Mouse (Mus musculus) midbrain, embryonic 10.5 days (tissue): ENCODE measurements at regions not wholly inside any gene's neighbourhood (a gene's known extent, or its start where the extent isn't known, plus 50 kb on each side); places are given as distances from the start of the nearest gene placed in this dataset.
"Not testable (repeated sequence)": the region's sequence is repeated elsewhere in the genome, so short reads cannot be mapped to it uniquely, and the experiment has no call there.

Experiments used
- DNase-seq: peaks from one replicate; pipeline ENCODE4 v3.0.0-alpha.2; 2017; ENCODE audit warnings: low spot score
- H3K27ac ChIP-seq: fragments of 300-500 bp; sonication (generic); replicated peaks from 2 replicates; pipeline ENCODE4 v1.5.1; 2016; ENCODE audit warnings: mild to moderate bottlenecking
- H3K27me3 ChIP-seq: fragments of 300-500 bp; sonication (generic); 2 replicates; pipeline ENCODE4 v1.6.1; 2016; ENCODE audit warnings: low read depth, mild to moderate bottlenecking; ENCODE audit not compliant: poor library complexity, severe bottlenecking
- H3K36me3 ChIP-seq: fragments of 300-500 bp; sonication (generic); 2 replicates; pipeline ENCODE4 v1.6.1; 2016; ENCODE audit warnings: mild to moderate bottlenecking, moderate library complexity
- H3K4me1 ChIP-seq: fragments of 300-500 bp; sonication (generic); 2 replicates; pipeline ENCODE4 v1.6.1; 2016
- H3K4me3 ChIP-seq: fragments of 300-500 bp; sonication (generic); 2 replicates; pipeline ENCODE4 v1.5.1; 2016; ENCODE audit warnings: mild to moderate bottlenecking, moderate library complexity
- H3K9me3 ChIP-seq: fragments of 300-500 bp; sonication (generic); replicated peaks from 2 replicates; pipeline ENCODE4 v1.6.1; 2016; ENCODE audit warnings: mild to moderate bottlenecking
- WGBS: fragments of 180-500 bp; shearing (Covaris S2); methylation state at CpG from one replicate; pipeline ENCODE4 v1.1.7; 2016; 5-methylcytosine and 5-hydroxymethylcytosine counted together

GRCm38 (mm10) chr12:77595821-77596220 is 357.9 kb downstream of the Fut8 start:
- Histone ChIP-seq H3K27ac (no peak overlapping the region), H3K4me3 (no peak overlapping the region), H3K4me1 (peaks cover 15% of the 10 kb centered on the region), H3K36me3 (no peaks in the 10 kb centered on the region), H3K27me3 (0 out of 2 replicates have a peak, but pooled peaks cover 6% of the 10 kb centered on the region), H3K9me3 (no peaks in the 10 kb centered on the region)
- 81% methylated on average over 5 of the region's 5 CpGs for WGBS
- no peak for DNase-seq

DNA sequence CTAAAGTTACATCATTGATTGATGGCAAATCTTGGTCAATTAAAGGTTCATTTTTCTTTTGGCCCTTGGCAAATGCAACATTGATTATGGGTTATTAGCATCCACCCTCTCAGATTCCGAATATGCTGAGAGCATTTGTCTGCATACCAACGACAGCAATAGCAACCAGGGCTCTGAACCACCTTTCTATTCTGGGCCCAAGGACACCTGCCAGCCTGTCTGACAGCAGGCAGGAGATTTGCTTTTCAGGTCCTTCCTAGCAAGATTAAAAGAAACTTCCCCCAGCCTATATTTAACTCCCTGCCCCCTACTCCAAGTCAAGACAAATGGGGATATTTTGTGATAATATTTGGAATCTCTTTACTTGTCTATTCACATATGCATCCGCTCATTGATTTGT is 358.8 kb downstream of the Fut8 start:
- Histone ChIP-seq H3K36me3 (no peaks in the 10 kb centered on the region), H3K4me3 (no peak overlapping the region), H3K27me3 (no peaks in the 10 kb centered on the region), H3K9me3 (no peaks in the 10 kb centered on the region), H3K27ac (no peak overlapping the region), H3K4me1 (peaks cover 15% of the 10 kb centered on the region)
- 78% methylated on average over 3 of the region's 3 CpGs for WGBS
- DNase-seq = no peak

DNA sequence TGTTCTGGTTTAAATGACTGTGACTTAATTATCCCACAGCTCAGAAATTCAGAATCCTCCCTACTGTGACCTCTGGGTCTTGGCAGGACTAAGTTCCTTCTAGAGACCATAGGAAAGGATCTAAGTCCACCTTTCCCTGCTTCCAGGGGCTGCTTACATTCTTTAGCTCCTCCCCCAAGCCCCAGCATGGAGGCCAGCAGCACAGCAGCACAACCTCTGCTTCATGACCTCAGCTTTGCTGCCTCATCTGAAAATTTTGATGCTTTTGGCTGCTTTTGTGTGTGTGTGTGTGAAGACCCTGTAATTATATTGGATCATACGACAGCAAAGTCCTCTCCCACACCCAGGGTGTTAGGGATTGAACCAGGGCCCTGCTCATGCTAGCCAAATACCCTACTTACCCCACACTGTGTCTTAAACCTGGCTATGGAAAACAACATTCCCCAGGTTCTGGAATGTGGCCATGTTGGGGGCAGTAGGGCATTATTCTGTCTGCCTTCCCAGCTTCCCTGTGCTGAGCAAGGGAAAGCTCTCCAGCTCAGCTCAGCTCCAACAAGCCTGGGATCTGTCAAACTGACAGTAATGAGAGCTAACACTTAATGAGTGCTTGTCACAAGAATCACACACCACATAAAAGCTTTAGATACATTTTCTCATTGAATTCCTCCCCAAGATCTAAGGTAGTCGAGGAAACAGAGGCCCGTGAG is 359.9 kb downstream of the Fut8 start:
- H3K36me3 ChIP-seq = no peaks in the 10 kb centered on the region
- DNase-seq = no peak
- no peak overlapping the region for H3K4me3 ChIP-seq
- no peak overlapping the region; the same call in 1 of the 2 replicates for H3K27ac ChIP-seq
- no peaks in the 10 kb centered on the region for H3K9me3 ChIP-seq
- 48% methylated on average over 3 of the region's 3 CpGs for WGBS
- peaks cover 15% of the 10 kb centered on the region for H3K4me1 ChIP-seq
- H3K27me3 ChIP-seq = no peaks in the 10 kb centered on the region

GRCm38 (mm10) chr12:77598334-77598715 is 360.4 kb downstream of the Fut8 start:
- Histone ChIP-seq H3K4me1 (peaks cover 15% of the 10 kb centered on the region), H3K36me3 (no peaks in the 10 kb centered on the region), H3K27me3 (no peaks in the 10 kb centered on the region), H3K4me3 (no peak overlapping the region), H3K9me3 (no peaks in the 10 kb centered on the region), H3K27ac (no peak overlapping the region; the same call in 1 of the 2 replicates)
- DNase-seq = no peak
- 70% methylated on average over 7 of the region's 7 CpGs for WGBS

DNA sequence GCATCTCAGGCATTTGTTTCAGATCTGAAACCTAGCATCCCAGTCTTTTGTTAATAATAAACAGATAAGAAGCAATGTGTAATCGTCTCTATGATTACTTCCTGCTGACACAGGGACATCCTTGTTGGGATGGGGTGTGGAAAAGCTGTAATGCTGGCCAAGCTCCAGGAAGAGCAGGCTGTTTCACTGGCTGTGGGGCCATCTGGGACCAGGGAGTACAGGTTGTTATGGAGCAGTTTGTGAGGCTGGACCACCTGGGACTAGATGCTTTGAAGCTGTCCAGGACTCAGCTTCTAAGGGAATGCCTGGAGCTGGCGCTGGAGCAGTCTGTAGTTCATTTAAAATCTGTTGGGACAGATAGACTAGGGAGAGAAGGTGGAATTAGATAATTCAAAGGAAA is 361.5 kb downstream of the Fut8 start:
- no peaks in the 10 kb centered on the region for H3K9me3 ChIP-seq
- peaks cover 15% of the 10 kb centered on the region for H3K4me1 ChIP-seq
- no peaks in the 10 kb centered on the region for H3K27me3 ChIP-seq
- no peak overlapping the region for H3K27ac ChIP-seq
- WGBS = 80% methylated on average over 2 of the region's 2 CpGs
- no peaks in the 10 kb centered on the region for H3K36me3 ChIP-seq
- no peak overlapping the region for H3K4me3 ChIP-seq
- DNase-seq = no peak

- no peak for DNase-seq
- H3K4me1 ChIP-seq = no peaks in the 10 kb centered on the region
- no peak overlapping the region for H3K27ac ChIP-seq
- no peaks in the 10 kb centered on the region for H3K36me3 ChIP-seq
- no peak overlapping the region for H3K4me3 ChIP-seq
- H3K27me3 ChIP-seq = no peaks in the 10 kb centered on the region
- WGBS = 90% methylated on average over 12 of the region's 12 CpGs
- no peaks in the 10 kb centered on the region for H3K9me3 ChIP-seq
Observed at GRCm38 (mm10) chr12:77603832-77604501, 366.0 kb downstream of the Fut8 start.

GRCm38 (mm10) chr12:77617552-77617951 is 379.6 kb downstream of the Fut8 start:
- DNase-seq = no peak
- Histone ChIP-seq H3K4me3 (no peak overlapping the region), H3K36me3 (no peaks in the 10 kb centered on the region), H3K9me3 (no peaks in the 10 kb centered on the region), H3K4me1 (no peaks in the 10 kb centered on the region), H3K27me3 (no peaks in the 10 kb centered on the region), H3K27ac (no peak overlapping the region)
- 97% methylated on average over 3 of the region's 3 CpGs for WGBS

- no peaks in the 10 kb centered on the region for H3K4me1 ChIP-seq
- no peak overlapping the region for H3K4me3 ChIP-seq
- no peaks in the 10 kb centered on the region for H3K9me3 ChIP-seq
- no peak overlapping the region for H3K27ac ChIP-seq
- no peak for DNase-seq
- no peaks in the 10 kb centered on the region for H3K36me3 ChIP-seq
- no peaks in the 10 kb centered on the region for H3K27me3 ChIP-seq
Observed at GRCm38 (mm10) chr12:77622243-77622642, 384.3 kb downstream of the Fut8 start.

GRCm38 (mm10) chr12:77624323-77624722 is 386.4 kb downstream of the Fut8 start:
- H3K27ac ChIP-seq, H3K9me3 ChIP-seq: not testable (repeated sequence)

DNA sequence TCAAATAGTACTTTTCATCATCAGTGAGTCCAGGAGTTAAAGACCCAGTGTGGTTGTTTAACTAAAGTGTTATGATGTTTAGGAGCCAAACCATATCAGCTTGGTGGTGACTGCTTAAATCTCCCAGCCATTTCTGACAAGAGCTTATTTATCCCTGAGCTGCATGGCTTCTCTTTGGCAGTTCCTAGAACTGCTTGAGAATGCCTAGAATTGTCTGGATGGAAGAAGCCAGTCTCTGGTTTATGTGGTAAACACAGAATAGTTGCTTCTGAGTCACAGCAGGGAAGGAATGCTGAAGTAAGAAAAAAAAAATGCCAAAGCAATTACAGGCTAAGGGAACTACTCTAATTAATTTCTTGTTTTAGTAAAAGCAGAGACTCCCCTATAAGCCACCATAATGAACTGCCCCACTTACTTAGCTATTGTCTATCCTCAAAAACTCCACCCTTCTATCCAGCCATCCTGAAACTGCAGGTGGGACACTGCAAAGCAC is 390.5 kb downstream of the Fut8 start:
- H3K27me3 ChIP-seq = no peaks in the 10 kb centered on the region
- no peak overlapping the region for H3K27ac ChIP-seq
- H3K4me1 ChIP-seq = no peaks in the 10 kb centered on the region
- no peaks in the 10 kb centered on the region for H3K9me3 ChIP-seq
- no peak overlapping the region for H3K4me3 ChIP-seq
- DNase-seq = no peak
- H3K36me3 ChIP-seq = no peaks in the 10 kb centered on the region

More at GRCm38 (mm10) chr12:77624323-77624722, 386.4 kb downstream of the Fut8 start:
- not testable (repeated sequence) for H3K4me3 ChIP-seq, DNase-seq, H3K36me3 ChIP-seq, H3K27me3 ChIP-seq, H3K4me1 ChIP-seq
- WGBS = 91% methylated on average over 14 of the region's 14 CpGs

DNA sequence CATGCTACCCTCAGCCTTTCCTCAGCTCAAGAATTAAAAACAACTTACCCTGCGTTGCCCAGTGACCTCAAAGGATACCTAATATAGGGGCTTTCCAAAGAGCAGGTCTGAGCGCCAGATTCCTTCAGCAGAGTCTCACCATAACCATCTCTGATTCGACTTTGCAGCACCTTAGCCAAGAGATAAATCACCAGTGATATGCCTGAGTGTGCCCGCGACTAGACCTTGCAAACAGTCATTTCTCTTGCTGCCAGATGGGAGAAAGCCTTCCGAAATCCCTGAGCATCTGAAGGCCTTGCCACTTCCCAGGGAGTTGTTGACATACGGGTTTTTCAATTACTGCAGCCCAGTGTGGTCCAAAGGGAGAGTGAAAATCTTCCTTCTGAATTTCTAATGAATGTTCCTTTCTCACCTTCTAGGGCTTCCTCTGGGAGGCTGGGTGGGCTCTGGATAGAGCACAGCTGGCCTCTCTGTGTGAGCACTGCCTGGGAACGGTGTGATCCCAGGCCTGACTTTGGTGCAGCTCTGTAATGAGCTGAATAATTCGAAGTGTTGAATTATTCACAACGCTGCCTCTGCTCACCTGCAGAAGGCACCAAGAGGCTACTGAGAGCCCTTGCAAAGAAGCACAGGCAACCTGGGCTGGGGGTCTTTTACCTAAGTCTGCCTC is 396.2 kb downstream of the Fut8 start:
- Histone ChIP-seq H3K27ac (no peak overlapping the region), H3K27me3 (no peaks in the 10 kb centered on the region), H3K9me3 (no peaks in the 10 kb centered on the region), H3K4me3 (no peak overlapping the region), H3K36me3 (no peaks in the 10 kb centered on the region), H3K4me1 (peaks cover 16% of the 10 kb centered on the region)
- no peak for DNase-seq
- WGBS = 34% methylated on average over 10 of the region's 10 CpGs

GRCm38 (mm10) chr12:77638266-77638665 is 400.3 kb downstream of the Fut8 start:
- Histone ChIP-seq H3K9me3 (no peaks in the 10 kb centered on the region), H3K27ac (no peak overlapping the region), H3K27me3 (no peaks in the 10 kb centered on the region), H3K4me3 (no peak overlapping the region), H3K4me1 (peaks cover 16% of the 10 kb centered on the region), H3K36me3 (no peaks in the 10 kb centered on the region)
- no peak for DNase-seq
- 80% methylated on average over 7 of the region's 7 CpGs for WGBS

DNA sequence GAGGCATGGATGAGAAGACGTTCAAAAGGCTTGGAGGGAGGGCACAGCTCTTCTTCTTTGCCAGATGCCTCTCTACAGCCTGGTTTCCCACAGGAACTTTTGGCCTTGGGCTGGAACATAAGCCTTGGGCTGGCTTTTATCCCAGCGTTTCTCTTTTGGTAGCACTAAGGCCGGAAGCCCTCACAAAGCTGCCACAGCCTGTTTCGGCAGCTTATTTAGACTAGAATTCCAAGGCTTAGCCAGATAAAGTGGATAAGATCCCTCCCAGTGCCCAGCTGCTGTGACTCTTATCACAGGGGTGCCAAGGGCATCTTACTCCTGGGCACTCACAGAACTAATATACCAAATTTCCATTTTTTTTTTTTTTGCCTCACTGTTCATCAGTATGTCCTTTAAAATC is 404.4 kb downstream of the Fut8 start:
- peaks cover 31% of the 10 kb centered on the region for H3K27me3 ChIP-seq
- no peak for DNase-seq
- H3K36me3 ChIP-seq = no peaks in the 10 kb centered on the region
- WGBS = 66% methylated on average over 4 of the region's 4 CpGs
- peaks cover 10% of the 10 kb centered on the region for H3K4me1 ChIP-seq
- no peak overlapping the region for H3K27ac ChIP-seq
- no peak overlapping the region for H3K4me3 ChIP-seq
- no peaks in the 10 kb centered on the region for H3K9me3 ChIP-seq
